Mouse (Mus musculus) midbrain, embryonic 11.5 days (tissue): ENCODE measurements at regions not wholly inside any gene's neighbourhood (a gene's known extent, or its start where the extent isn't known, plus 50 kb on each side); places are given as distances from the start of the nearest gene placed in this dataset.

ENCODE experiments used
- ATAC-seq: fragments of 200-750 bp; cut with Nextera tagmentation; 2 replicates; pipeline ENCODE4 v1.8.0; 2017; ENCODE audit warnings: moderate TSS enrichment, moderate library complexity; ENCODE audit not compliant: low FRiP score
- DNase-seq: peaks from one replicate; pipeline ENCODE4 v3.0.0; 2015; ENCODE audit warnings: low spot score; ENCODE audit errors: missing footprints
- H3K27ac ChIP-seq: fragments of 300-500 bp; sonication (generic); 2 replicates; pipeline ENCODE4 v1.5.1; 2014; ENCODE audit warnings: low read depth, low read length
- H3K27me3 ChIP-seq: fragments of 300-500 bp; sonication (generic); 2 replicates; pipeline ENCODE4 v1.6.1; 2014; ENCODE audit warnings: mild to moderate bottlenecking, low read length, moderate library complexity, mixed read lengths; ENCODE audit not compliant: control insufficient read depth, insufficient read depth
- H3K36me3 ChIP-seq: fragments of 300-500 bp; sonication (generic); 2 replicates; pipeline ENCODE4 v1.6.1; 2014; ENCODE audit warnings: mild to moderate bottlenecking, low read length, moderate library complexity, mixed read lengths; ENCODE audit not compliant: control insufficient read depth, insufficient read depth
- H3K4me1 ChIP-seq: fragments of 300-500 bp; sonication (generic); 2 replicates; pipeline ENCODE4 v1.6.1; 2014; ENCODE audit warnings: low read length; ENCODE audit not compliant: control insufficient read depth, insufficient read depth
- H3K4me2 ChIP-seq: fragments of 300-500 bp; sonication (generic); 2 replicates; pipeline ENCODE4 v1.6.1; 2014; ENCODE audit warnings: mild to moderate bottlenecking, moderate library complexity
- H3K4me3 ChIP-seq: fragments of 300-500 bp; sonication (generic); 2 replicates; pipeline ENCODE4 v1.5.1; 2014; ENCODE audit warnings: low read depth, low read length
- H3K9ac ChIP-seq: fragments of 300-500 bp; sonication (generic); 2 replicates; pipeline ENCODE4 v1.6.1; 2014; ENCODE audit warnings: low read length
- H3K9me3 ChIP-seq: fragments of 300-500 bp; sonication (generic); 2 replicates; pipeline ENCODE4 v1.6.1; 2016; ENCODE audit warnings: low read length; ENCODE audit not compliant: control insufficient read depth
- WGBS: fragments of 180-500 bp; shearing (Covaris S2); extraction: QIAGEN DNeasy Blood & Tissue Kit; methylation state at CpG from one replicate; pipeline ENCODE4 v1.1.7; 2014; 5-methylcytosine and 5-hydroxymethylcytosine counted together

DNA sequence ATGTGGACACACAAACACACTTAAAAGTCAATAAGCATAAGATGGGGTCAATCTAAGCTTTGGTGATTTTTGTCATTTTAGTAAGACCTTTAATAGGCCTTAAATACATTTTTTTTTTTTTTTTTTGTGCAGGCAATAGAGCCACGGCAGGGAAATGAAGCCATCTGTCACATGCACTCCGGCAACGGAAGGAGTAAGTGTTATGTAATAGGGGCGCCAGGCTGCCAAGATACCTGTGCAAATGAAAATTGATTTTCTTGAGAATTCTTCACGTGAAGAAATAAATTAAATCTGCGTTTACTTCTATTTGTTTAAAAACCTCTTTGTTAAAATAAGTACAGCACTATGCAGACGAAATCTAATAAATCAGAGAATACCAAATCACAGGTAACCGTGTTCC lies 54.6 kb upstream of the Card11 start:
- Histone ChIP-seq H3K27ac (no peak overlapping the region), H3K4me2 (no peak overlapping the region)
- WGBS, result 92% methylated on average over 8 of the region's 8 CpGs

DNA sequence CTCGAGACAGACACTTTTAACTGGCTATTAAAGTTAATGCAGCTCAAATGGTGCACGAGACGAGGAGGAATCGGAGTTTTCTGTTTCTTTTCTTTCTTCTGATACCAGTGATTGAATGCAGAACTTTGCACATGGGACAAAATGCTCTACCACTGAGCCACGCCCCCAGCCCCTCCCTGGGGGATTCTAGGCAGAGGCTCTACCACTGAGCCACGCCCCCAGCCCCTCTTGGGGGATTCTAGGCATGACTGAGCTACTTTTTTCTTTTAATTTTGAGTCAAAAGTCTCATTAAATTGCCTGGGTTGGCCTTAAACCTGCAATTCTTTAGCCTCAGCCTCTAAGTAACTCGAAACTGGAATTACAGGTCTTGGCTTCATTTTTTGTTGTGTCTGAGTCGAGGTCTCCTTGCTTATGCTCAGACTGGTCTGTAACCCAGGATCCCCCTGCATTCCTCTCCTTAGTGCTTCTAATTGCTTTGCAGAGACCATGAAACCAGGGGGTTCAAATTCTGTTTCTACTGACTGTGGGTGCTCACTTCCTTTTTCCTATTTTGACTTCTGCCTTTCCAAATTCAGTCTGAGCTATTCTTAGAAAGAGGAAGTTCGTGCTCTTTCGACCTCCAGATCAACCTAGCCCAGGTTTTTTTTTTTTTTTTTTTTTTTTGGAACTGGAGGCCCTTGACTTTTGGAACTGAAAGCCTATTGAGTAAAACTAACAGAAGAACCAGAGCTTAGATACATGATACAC lies 55.4 kb upstream of the Card11 start:
- peaks cover 5% of the 10 kb centered on the region; the same call in 1 of the 2 replicates for H3K9me3 ChIP-seq
- no peak for ATAC-seq
- no peak for DNase-seq
- H3K27me3 ChIP-seq, result no peaks in the 10 kb centered on the region
- no peak overlapping the region for H3K9ac ChIP-seq
- H3K36me3 ChIP-seq, result no peaks in the 10 kb centered on the region
- no peak overlapping the region for H3K4me3 ChIP-seq
- no peaks in the 10 kb centered on the region for H3K4me1 ChIP-seq
- WGBS, result 84% methylated on average over 10 of the region's 10 CpGs
- no peak overlapping the region for H3K4me2 ChIP-seq
- no peak overlapping the region for H3K27ac ChIP-seq

More for the DNA sequence above, 54.6 kb upstream of the Card11 start:
- Histone ChIP-seq H3K4me1 (no peaks in the 10 kb centered on the region), H3K9ac (no peak overlapping the region), H3K27me3 (no peaks in the 10 kb centered on the region), H3K4me3 (no peak overlapping the region), H3K36me3 (no peaks in the 10 kb centered on the region), H3K9me3 (peaks cover 5% of the 10 kb centered on the region; the same call in 1 of the 2 replicates)
- DNase-seq, result no peak
- ATAC-seq, result no peak

DNA sequence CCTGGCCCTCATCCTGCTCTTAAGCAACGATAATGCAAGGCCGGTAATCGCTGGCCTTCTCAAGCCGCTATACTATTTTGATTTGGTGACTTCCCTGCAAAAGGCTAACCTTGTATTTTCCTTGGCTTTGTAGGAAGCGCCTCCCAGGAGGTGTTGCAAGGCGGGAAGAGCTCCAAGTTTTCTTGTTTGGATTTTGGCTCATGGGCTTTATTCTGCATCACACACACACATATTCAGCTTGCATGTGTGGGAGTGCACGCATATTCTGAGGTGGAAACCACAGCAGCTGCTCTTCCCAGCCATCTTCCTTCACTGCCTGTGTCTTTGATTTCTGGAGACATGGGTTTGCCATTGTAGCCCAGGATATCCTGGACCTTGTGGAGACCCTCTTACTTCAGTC lies 57.8 kb upstream of the Card11 start:
- Histone ChIP-seq H3K36me3 (no peaks in the 10 kb centered on the region), H3K4me2 (no peak overlapping the region), H3K4me3 (no peak overlapping the region), H3K9me3 (no peaks in the 10 kb centered on the region), H3K4me1 (no peaks in the 10 kb centered on the region), H3K27ac (no peak overlapping the region), H3K9ac (no peak overlapping the region), H3K27me3 (no peaks in the 10 kb centered on the region)
- 83% methylated on average over 7 of the region's 7 CpGs for WGBS
- DNase-seq (no peak), ATAC-seq (no peak)

DNA sequence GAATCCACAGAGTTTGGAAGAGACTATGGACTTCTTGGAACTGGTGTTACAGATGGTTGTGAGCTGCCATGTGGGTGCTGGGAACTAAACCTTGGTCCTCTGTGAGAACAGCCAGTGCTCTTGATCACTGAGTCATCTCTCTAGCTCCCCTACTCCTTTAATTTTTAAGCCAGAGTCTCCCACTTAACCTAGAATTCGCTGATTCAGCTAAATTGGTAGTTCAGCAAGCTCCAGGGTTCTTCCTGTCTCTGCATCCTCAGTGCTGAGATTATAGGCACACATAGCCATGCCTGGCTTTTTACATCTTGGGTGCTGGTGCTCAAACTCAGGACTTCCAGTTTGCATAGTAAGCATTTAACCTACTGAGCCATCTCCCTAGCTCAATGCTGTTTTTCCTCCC lies 58.5 kb upstream of the Card11 start:
- DNase-seq, result no peak
- 86% methylated on average over 1 of the region's 1 CpGs for WGBS
- no peaks in the 10 kb centered on the region for H3K9me3 ChIP-seq
- no peak overlapping the region for H3K27ac ChIP-seq
- no peak for ATAC-seq
- H3K4me3 ChIP-seq, result no peak overlapping the region
- no peak overlapping the region for H3K4me2 ChIP-seq
- no peaks in the 10 kb centered on the region for H3K36me3 ChIP-seq
- no peak overlapping the region for H3K9ac ChIP-seq
- no peaks in the 10 kb centered on the region for H3K4me1 ChIP-seq
- no peaks in the 10 kb centered on the region for H3K27me3 ChIP-seq

DNA sequence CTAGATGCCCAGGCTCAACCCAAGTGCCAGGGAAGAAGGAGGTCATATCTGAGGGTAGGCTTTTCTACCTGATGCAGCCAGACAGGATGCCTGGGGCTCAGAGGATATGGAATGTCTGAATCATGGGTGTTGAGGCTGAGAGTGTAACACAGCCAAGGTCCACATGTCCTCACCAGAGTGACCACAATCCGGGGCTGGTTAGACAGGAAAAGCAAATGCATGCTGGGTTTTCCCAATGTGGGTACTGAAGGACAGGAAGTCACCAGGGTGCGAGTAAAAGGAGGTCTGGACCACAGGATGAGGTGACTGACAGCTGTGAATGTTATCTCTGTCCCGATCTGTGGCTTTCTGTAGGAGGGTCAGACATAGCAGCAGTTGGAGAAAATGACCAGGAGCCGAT lies 61.8 kb upstream of the Card11 start:
- WGBS, result 68% methylated on average over 4 of the region's 4 CpGs
- DNase-seq, result no peak
- Histone ChIP-seq H3K4me2 (no peak overlapping the region), H3K4me3 (no peak overlapping the region), H3K4me1 (no peaks in the 10 kb centered on the region), H3K27ac (no peak overlapping the region), H3K27me3 (no peaks in the 10 kb centered on the region), H3K36me3 (no peaks in the 10 kb centered on the region), H3K9me3 (no peaks in the 10 kb centered on the region), H3K9ac (no peak overlapping the region)
- ATAC-seq, result no peak

DNA sequence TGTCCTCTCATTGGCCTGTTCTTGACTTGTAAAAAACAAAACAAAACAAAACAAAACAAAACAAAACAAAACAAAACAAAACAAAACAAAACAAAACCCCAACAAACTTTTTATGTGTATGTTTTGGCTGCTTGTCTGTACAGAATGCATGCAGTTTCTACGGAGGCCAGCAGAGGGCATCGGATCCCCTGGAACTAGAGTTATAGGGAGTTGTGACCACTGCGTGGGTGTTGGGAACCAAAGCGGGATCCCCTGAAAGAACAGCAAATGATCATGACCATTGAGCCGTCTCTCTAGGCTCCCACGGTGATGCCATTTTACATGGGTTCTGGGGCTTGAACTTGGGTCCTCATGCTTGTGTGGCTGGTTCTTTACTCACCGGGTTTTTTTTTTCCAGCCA lies 67.2 kb upstream of the Card11 start:
- 80% methylated on average over 7 of the region's 7 CpGs for WGBS
- no peak for ATAC-seq

DNA sequence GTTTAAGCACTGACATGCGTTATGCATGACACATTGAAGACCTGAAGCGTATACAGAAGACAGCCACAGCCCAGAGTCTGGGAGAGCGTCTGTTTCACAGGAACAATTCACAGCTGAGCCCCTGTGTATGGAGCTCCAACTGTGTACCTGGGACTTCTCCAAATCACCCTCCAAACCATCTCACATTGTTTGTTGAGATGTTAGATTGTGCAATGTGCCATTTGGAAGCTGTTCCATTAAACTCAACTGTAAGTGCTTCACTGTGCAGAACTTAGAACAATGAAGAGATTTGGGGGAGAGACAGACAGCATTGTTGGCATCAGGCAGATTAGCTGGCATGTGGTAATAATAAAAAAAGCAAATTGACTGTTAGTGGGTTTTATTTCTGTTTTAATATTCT lies 74.1 kb upstream of the Card11 start:
- no peaks in the 10 kb centered on the region for H3K27me3 ChIP-seq
- DNase-seq, result no peak
- H3K36me3 ChIP-seq, result no peaks in the 10 kb centered on the region
- H3K9me3 ChIP-seq, result no peaks in the 10 kb centered on the region
- no peaks in the 10 kb centered on the region for H3K4me1 ChIP-seq
- no peak for ATAC-seq
- WGBS, result 79% methylated on average over 3 of the region's 3 CpGs
- no peak overlapping the region for H3K27ac ChIP-seq
- no peak overlapping the region for H3K9ac ChIP-seq
- H3K4me3 ChIP-seq, result no peak overlapping the region
- H3K4me2 ChIP-seq, result no peak overlapping the region

More for the DNA sequence above, 67.2 kb upstream of the Card11 start:
- no peak for DNase-seq
- Histone ChIP-seq H3K36me3 (no peaks in the 10 kb centered on the region), H3K27ac (no peak overlapping the region), H3K4me2 (no peak overlapping the region), H3K4me1 (no peaks in the 10 kb centered on the region), H3K9ac (no peak overlapping the region), H3K27me3 (no peaks in the 10 kb centered on the region), H3K9me3 (no peaks in the 10 kb centered on the region), H3K4me3 (no peak overlapping the region)

DNA sequence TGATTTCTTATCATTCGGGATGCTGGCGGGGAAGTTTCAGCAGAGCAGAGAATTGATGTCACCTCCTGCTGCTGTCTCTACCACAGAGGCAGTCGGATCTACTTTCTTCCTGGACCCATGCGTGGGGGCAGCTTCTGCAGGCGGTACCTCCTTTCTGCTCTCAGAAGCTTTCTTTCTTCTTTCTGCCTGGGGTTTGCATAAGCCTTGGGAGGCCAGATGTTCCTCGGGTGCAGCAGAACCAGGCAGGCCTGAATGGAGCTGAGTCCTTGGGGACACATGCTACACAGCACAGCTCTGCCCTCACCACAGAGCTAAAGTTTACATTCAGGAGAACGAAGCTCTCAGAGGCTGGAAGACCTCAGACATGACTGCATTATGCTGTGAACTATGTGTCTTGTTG lies 75.8 kb upstream of the Card11 start:
- Histone ChIP-seq H3K4me2 (no peak overlapping the region), H3K4me1 (no peaks in the 10 kb centered on the region), H3K4me3 (no peak overlapping the region), H3K9me3 (no peaks in the 10 kb centered on the region), H3K9ac (no peak overlapping the region), H3K36me3 (no peaks in the 10 kb centered on the region), H3K27me3 (no peaks in the 10 kb centered on the region), H3K27ac (no peak overlapping the region)
- no peak for DNase-seq
- ATAC-seq, result no peak
- WGBS, result 59% methylated on average over 7 of the region's 7 CpGs

DNA sequence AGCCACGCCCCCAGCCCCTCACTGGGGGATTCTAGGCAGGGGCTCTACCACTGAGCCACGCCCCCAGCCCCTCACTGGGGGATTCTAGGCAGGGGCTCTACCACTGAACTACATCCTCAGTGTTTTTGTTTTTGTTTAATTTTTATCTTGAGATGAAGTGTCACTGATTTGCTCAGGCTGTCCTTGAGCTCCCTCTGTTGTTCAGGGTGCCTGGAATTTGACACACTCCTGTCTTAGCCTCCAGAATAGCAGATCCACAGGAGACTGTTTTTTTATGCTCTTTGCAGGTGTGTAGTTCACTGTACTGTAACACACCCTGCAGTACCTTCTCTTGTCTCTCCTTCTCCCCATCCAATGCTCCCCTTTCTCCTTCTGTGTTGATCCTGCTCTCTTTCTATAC lies 76.6 kb upstream of the Card11 start:
- Histone ChIP-seq H3K4me2 (no peak overlapping the region), H3K36me3 (no peaks in the 10 kb centered on the region)
- WGBS, result 77% methylated on average over 2 of the region's 2 CpGs

More for the DNA sequence above, 76.6 kb upstream of the Card11 start:
- ATAC-seq, result no peak
- no peak overlapping the region for H3K9ac ChIP-seq
- H3K4me3 ChIP-seq, result no peak overlapping the region
- H3K27me3 ChIP-seq, result no peaks in the 10 kb centered on the region
- no peak for DNase-seq
- no peak overlapping the region for H3K27ac ChIP-seq
- no peaks in the 10 kb centered on the region for H3K4me1 ChIP-seq
- no peaks in the 10 kb centered on the region for H3K9me3 ChIP-seq
